Mouse (Mus musculus) MEL (cell line): ENCODE measurements around the gene Cdadc1.

Source experiments
- CTCF ChIP-seq, 3 experiments: IDR thresholded peaks in 2 of 3; conservative IDR thresholded peaks in 1 of 3; 2 replicates each; pipeline ENCODE4 v1.5.1; 2011 to 2012; ENCODE audit warnings: low read length in 3 of 3, low read depth in 2 of 3, mild to moderate bottlenecking in 2 of 3, improper control_type of control experiment in 1 of 3, inconsistent platforms in 1 of 3, mixed read lengths in 1 of 3, moderate library complexity in 1 of 3; ENCODE audit not compliant: control insufficient read depth in 1 of 3, insufficient read depth in 1 of 3, poor library complexity in 1 of 3, severe bottlenecking in 1 of 3
- EP300 ChIP-seq, 2 experiments: IDR thresholded peaks; 2 replicates each; pipeline ENCODE4 v1.6.1; 2011; ENCODE audit warnings: improper control_type of control experiment in 2 of 2, low read length in 2 of 2, low read depth in 1 of 2, mild to moderate bottlenecking in 1 of 2
- GATA1 ChIP-seq: IDR thresholded peaks from 2 replicates; pipeline ENCODE4 v1.6.1; 2011; ENCODE audit warnings: low read depth, low read length, improper control_type of control experiment
- KAT2A ChIP-seq: conservative IDR thresholded peaks from 2 replicates; pipeline ENCODE4 v1.6.1; 2012; ENCODE audit warnings: low read depth, low read length, improper control_type of control experiment, inconsistent platforms
- MXI1 ChIP-seq: IDR thresholded peaks from 2 replicates; pipeline ENCODE4 v1.6.1; 2011; ENCODE audit warnings: mild to moderate bottlenecking, low read depth, low read length, improper control_type of control experiment
- NRF1 ChIP-seq: IDR thresholded peaks from 2 replicates; pipeline ENCODE4 v1.6.1; 2014; ENCODE audit warnings: low read depth, mild to moderate bottlenecking, inconsistent platforms, low read length, improper control_type of control experiment, moderate library complexity; ENCODE audit not compliant: poor library complexity, insufficient read depth, severe bottlenecking
- POLR2A ChIP-seq, 2 experiments: IDR thresholded peaks; 2 replicates each; pipeline ENCODE4 v1.6.1; 2011 to 2012; ENCODE audit warnings: low read length in 2 of 2, mild to moderate bottlenecking in 2 of 2, control low read depth in 1 of 2, improper control_type of control experiment in 1 of 2, low read depth in 1 of 2, moderate library complexity in 1 of 2; ENCODE audit not compliant: control insufficient read depth in 1 of 2, insufficient read depth in 1 of 2, poor library complexity in 1 of 2
- TCF12 ChIP-seq: IDR thresholded peaks from 2 replicates; pipeline ENCODE4 v1.6.1; 2014; ENCODE audit warnings: low read depth, mild to moderate bottlenecking, inconsistent platforms, low read length, improper control_type of control experiment, moderate library complexity
- ZNF384 ChIP-seq: IDR thresholded peaks from 2 replicates; pipeline ENCODE4 v1.6.1; 2012; ENCODE audit warnings: low read depth, mild to moderate bottlenecking, inconsistent platforms, low read length, improper control_type of control experiment

DNA sequence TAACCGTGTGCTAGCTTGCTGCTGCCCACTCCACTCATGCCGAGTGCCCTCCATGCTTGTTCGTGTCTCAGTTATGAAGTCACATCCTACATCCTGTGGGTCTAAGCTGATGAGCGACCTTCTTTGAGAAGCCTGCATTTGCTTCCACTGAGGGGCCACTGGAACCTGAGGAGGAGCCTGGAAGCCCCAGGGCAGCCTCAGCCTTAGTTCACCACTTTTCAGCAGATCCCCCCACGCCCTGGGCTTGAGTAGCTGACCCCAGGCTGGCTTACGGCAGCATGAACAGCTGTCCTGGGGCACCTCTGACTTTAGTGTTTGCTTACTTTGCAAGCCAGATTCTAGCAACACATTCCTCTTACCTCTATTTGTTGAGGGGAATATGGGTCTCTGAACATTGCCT lies 31.0 kb downstream of the Cdadc1 start:
- TF ChIP-seq EP300 (IDR thresholded peaks at IDR 0.05; ENCODE audit: low read depth in 1 of 2, low read length in 2 of 2) (no peak), CTCF (IDR thresholded peaks at IDR 0.05 in 2 of 3, conservative IDR thresholded peaks at IDR 0.05 in 1 of 3; ENCODE audit: control insufficient read depth in 1 of 3, insufficient read depth in 1 of 3, low read depth in 2 of 3, low read length in 3 of 3, poor library complexity in 1 of 3, severe bottlenecking in 1 of 3) (no peak), POLR2A (IDR thresholded peaks at IDR 0.05; ENCODE audit: control insufficient read depth in 1 of 2, insufficient read depth in 1 of 2, low read depth in 1 of 2, low read length in 2 of 2, poor library complexity in 1 of 2) (no peak), MXI1 (no peak), TCF12 (no peak), ZNF384 (no peak), GATA1 (no peak), NRF1 (no peak), KAT2A (no peak)
